ENCODE assay signal across 28 mouse cellular contexts in the genomic region with DNA sequence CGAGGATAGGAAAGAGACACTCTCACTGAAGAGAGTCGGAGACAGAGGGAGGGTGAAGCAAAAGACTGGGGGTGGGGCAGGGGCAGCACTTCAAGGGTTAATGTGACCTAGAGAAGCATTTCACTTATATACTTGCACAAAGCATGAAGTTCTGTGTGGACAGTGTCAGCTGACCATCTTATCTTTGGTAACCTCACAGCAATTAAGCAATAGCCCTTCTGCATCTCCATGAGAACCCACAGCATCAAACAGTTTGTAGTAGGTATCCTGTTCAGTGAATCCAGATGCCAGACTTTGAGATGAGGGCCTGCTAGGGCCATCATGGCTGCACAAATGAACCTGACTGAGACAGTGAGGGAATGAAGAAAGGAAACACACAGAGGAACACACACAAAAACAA. TPM values are rescaled to one million over a fixed set of nuclear protein-coding genes. Genes with fewer than 3 reads are reported as not detected.
A peak's percentile ranks its signal among the peaks of the same experiment; 100 is the strongest.
DNase-seq lines count a peak whose midpoint lies in the region; ATAC-seq and TF ChIP-seq lines count a peak whose summit lies in the region.
"Had no signal": no experiment of that assay in that cellular context is flagged by ENCODE, and none has a peak within 500 bp of the region (broad histone marks: within the 10 kb centered on the region; RNA-seq: fewer than 3 reads in every experiment).

No protein-coding gene starts in this region.

- ATAC-seq in granulocyte monocyte progenitor cell, adult 5-6 weeks (replicated peaks; ENCODE audit: poor library complexity, severe bottlenecking): peak; percentile 67
- ATAC-seq: activated CD4-positive, CD25-positive, alpha-beta regulatory T cell, adult 4 months; CD4-positive, CD25-positive, alpha-beta regulatory T cell, adult 4 months; forebrain, embryonic 13.5 days; forebrain, embryonic 15.5 days; Patski had no signal

- intact Hi-C loops in heart, postnatal 36 days (cut with DNase I): no loop called here

- no peak for TF ChIP-seq CTCF in testis, adult 2 months (IDR thresholded peaks at IDR 0.05; ENCODE audit: control insufficient read depth, insufficient read depth, insufficient replicate concordance, low read depth, low read length)

- H3K4me1 ChIP-seq in heart, embryonic 10.5 days: 0 out of 2 replicates have a peak, but pooled peaks cover 4% of the 10 kb centered on the region
- no peaks in the 10 kb centered on the region for H3K4me1 ChIP-seq in testis, adult 2 months (ENCODE audit: control insufficient read depth, insufficient read depth, low read length)

- no peak overlapping the region for H3K27ac ChIP-seq in heart, embryonic 10.5 days
- H3K27ac ChIP-seq in testis, adult 2 months (ENCODE audit: control insufficient read depth, insufficient read depth, low read depth, low read length): peak overlapping the region; percentile 16; the same call in 1 of the 2 replicates
- H3K27ac ChIP-seq: forebrain, embryonic 13.5 days; forebrain, embryonic 15.5 days had no signal

- no peaks in the 10 kb centered on the region for H3K27me3 ChIP-seq in heart, embryonic 10.5 days (ENCODE audit: insufficient read depth, poor library complexity, severe bottlenecking)
- H3K27me3 ChIP-seq in testis, adult 2 months (ENCODE audit: control insufficient read depth, insufficient read depth, low read length): no peaks in the 10 kb centered on the region
- H3K27me3 ChIP-seq: CH12.LX; embryonic facial prominence, embryonic 12.5 days; forebrain, embryonic 13.5 days; forebrain, embryonic 15.5 days; Patski had no signal

- TF ChIP-seq POLR2A in testis, adult 2 months (IDR thresholded peaks at IDR 0.05; ENCODE audit: control insufficient read depth, low read depth, low read length): no peak

- peak; percentile 24 for DNase-seq in heart, embryonic 10.5 days (ENCODE audit: low spot score)
- no peak for DNase-seq in heart, postnatal 36 days
- no peak for DNase-seq in testis, postnatal 14 days (ENCODE audit: low spot score)
- DNase-seq in kidney, postnatal 4 days: no peak
- no peak for DNase-seq in neural tube, embryonic 10.5 days (ENCODE audit: extremely low spot score, low spot score)
- DNase-seq: adrenal gland, adult 8-10 months; adrenal gland, postnatal 14 days; adrenal gland, postnatal 36 days; B cell, adult 2 months; cerebellum, adult 11-12 months; cerebellum, adult 2 months; cerebellum, adult 9-10 months; cerebellum, postnatal 10 days; cerebellum, postnatal 25 days had no signal

- H3K9me3 ChIP-seq in heart, embryonic 10.5 days: no peaks in the 10 kb centered on the region
- H3K9me3 ChIP-seq: embryonic facial prominence, embryonic 10.5 days; embryonic facial prominence, embryonic 12.5 days; forebrain, embryonic 13.5 days; forebrain, embryonic 15.5 days; G1E had no signal

- H3K4me3 ChIP-seq in heart, embryonic 10.5 days: no peak overlapping the region
- no peak overlapping the region for H3K4me3 ChIP-seq in testis, adult 2 months (ENCODE audit: control insufficient read depth, low read depth, low read length)
- H3K4me3 ChIP-seq: embryonic facial prominence, embryonic 10.5 days; embryonic facial prominence, embryonic 12.5 days; forebrain, embryonic 13.5 days; forebrain, embryonic 15.5 days had no signal

- no peaks in the 10 kb centered on the region for H3K36me3 ChIP-seq in heart, embryonic 10.5 days
- H3K36me3 ChIP-seq in testis, adult 2 months (ENCODE audit: control insufficient read depth, insufficient read depth, low read length): no peaks in the 10 kb centered on the region
- H3K36me3 ChIP-seq: embryonic facial prominence, embryonic 10.5 days; embryonic facial prominence, embryonic 12.5 days; forebrain, embryonic 15.5 days; G1E had no signal

- 76% methylated on average over 2 of the region's 2 CpGs for WGBS in heart, embryonic 10.5 days

RNA-seq across cellular contexts. Expression of a gene that starts 8.4 kb away (rescaled TPM):
- not detected in 2 replicates for polyA plus RNA-seq in heart, embryonic 10.5 days (2016; fragmentation: Nextera tagmentation; extraction: Ambion mirVana)
- not detected for total RNA-seq in heart, postnatal 36 days (2021)
- polyA plus RNA-seq in testis, adult 2 months (2012; rRNA removed): 0.05 TPM in 1 of 2 replicates, not detected in the other
- not detected in 2 replicates for total RNA-seq in granulocyte monocyte progenitor cell, adult 5-6 weeks (2014; fragmentation: Nextera tagmentation)
- not detected in 2 replicates for total RNA-seq in granulocyte monocyte progenitor cell, adult 5-6 weeks (2017)
- total RNA-seq: adrenal gland, adult 8-10 months; adrenal gland, postnatal 14 days; CH12.LX had no signal
- polyA plus RNA-seq: CD4-positive, CD25-positive, alpha-beta regulatory T cell, adult 4 months; cortical plate, adult 2 months; embryonic facial prominence, embryonic 10.5 days; embryonic facial prominence, embryonic 14.5 days; forebrain, embryonic 11.5 days; forebrain, embryonic 13.5 days; forebrain, embryonic 15.5 days; G1E; Patski had no signal
